Mouse (Mus musculus) right cerebral cortex, adult 18-20 months (tissue): Measurements from ENCODE around the gene Acvr1.
A peak's percentile ranks its signal among the peaks of the same experiment; 100 is the strongest.

Experiments
- DNase-seq: peaks from one replicate; pipeline ENCODE4 v3.0.0; 2022; ENCODE audit warnings: mixed read lengths

The Acvr1 gene

GRCm38 (mm10) chr2:58518517-58518916 is 48.4 kb downstream of the Acvr1 start:
- no peak for DNase-seq

- DNase-seq, result no peak
These were observed 50.0 kb downstream of the Acvr1 start for GRCm38 (mm10) chr2:58516920-58517319.

GRCm38 (mm10) chr2:58516000-58516399 is 51.0 kb downstream of the Acvr1 start:
- no peak for DNase-seq

GRCm38 (mm10) chr2:58514489-58514888 is 52.5 kb downstream of the Acvr1 start:
- no peak for DNase-seq

- DNase-seq, result no peak
These were observed 53.7 kb downstream of the Acvr1 start for GRCm38 (mm10) chr2:58513212-58513611.

GRCm38 (mm10) chr2:58510192-58510591 is 56.8 kb downstream of the Acvr1 start:
- DNase-seq, result no peak

- DNase-seq, result no peak
These were observed 61.5 kb downstream of the Acvr1 start for GRCm38 (mm10) chr2:58505306-58506090.

GRCm38 (mm10) chr2:58496647-58497410 is 70.1 kb downstream of the Acvr1 start:
- no peak for DNase-seq

- DNase-seq, result no peak
These were observed 71.7 kb downstream of the Acvr1 start for GRCm38 (mm10) chr2:58495271-58495670.

- no peak for DNase-seq
These were observed 73.0 kb downstream of the Acvr1 start for GRCm38 (mm10) chr2:58493685-58494635.

- no peak for DNase-seq
These were observed 77.7 kb downstream of the Acvr1 start for GRCm38 (mm10) chr2:58489275-58489674.

GRCm38 (mm10) chr2:58488404-58488803 is 78.6 kb downstream of the Acvr1 start:
- no peak for DNase-seq

GRCm38 (mm10) chr2:58487279-58487560 is 79.7 kb downstream of the Acvr1 start:
- DNase-seq, result no peak

GRCm38 (mm10) chr2:58486441-58487278 is 80.3 kb downstream of the Acvr1 start:
- no peak for DNase-seq

GRCm38 (mm10) chr2:58485683-58486082 is 81.3 kb downstream of the Acvr1 start:
- DNase-seq, result no peak

- no peak for DNase-seq
These were observed 81.8 kb downstream of the Acvr1 start for GRCm38 (mm10) chr2:58485152-58485551.

GRCm38 (mm10) chr2:58484284-58484965 is 82.5 kb downstream of the Acvr1 start:
- peak; percentile 42 for DNase-seq

GRCm38 (mm10) chr2:58481450-58482100 is 85.4 kb downstream of the Acvr1 start:
- no peak for DNase-seq

GRCm38 (mm10) chr2:58480764-58481163 is 86.2 kb downstream of the Acvr1 start:
- peak; percentile 39 for DNase-seq

GRCm38 (mm10) chr2:58479536-58479935 is 87.4 kb downstream of the Acvr1 start:
- DNase-seq, result no peak

- DNase-seq, result no peak
These were observed 88.8 kb downstream of the Acvr1 start for GRCm38 (mm10) chr2:58478144-58478543.
